Mouse (Mus musculus): ENCODE data around the gene Draxin. TPM values are rescaled to one million over a fixed set of nuclear protein-coding genes. Genes with fewer than 3 reads are reported as not detected.

The Draxin gene
- polyA plus RNA-seq, 1 experiment from 2014 or later = 16.7 TPM

DNA sequence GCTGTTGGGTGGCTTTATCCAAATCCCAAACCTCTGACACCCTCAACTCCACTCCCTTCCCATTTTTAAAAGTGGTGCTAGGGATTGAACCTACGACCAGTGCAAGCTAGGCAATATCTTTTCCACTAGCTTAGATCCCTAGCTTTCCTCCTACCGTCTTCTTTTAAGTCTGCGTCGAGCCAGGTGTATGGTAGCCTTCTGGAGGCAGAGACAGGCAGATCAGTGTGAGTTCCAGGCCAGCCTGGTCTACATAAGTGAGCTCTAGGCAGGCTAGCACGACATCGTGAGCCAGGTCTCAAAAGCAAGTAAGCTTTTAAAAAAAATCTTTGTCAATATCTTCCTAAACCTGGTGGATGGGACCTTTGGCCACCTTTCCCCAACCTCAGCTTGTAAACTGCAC, 54.6 kb downstream of the Draxin start:
- no peak overlapping the region for H3K9ac ChIP-seq (replicated peaks)
- WGBS = 95% methylated on average over 6 of the region's 6 CpGs
- no peaks in the 10 kb centered on the region for H3K27me3 ChIP-seq
- no peak overlapping the region for H3K4me3 ChIP-seq
- H3K9me3 ChIP-seq = no peaks in the 10 kb centered on the region
- H3K27ac ChIP-seq (replicated peaks) = no peak overlapping the region
- peaks cover 12% of the 10 kb centered on the region; the same call in 1 of the 2 replicates for H3K36me3 ChIP-seq
- H3K4me2 ChIP-seq (replicated peaks) = no peak overlapping the region
- 0 out of 2 replicates have a peak, but pooled peaks cover 4% of the 10 kb centered on the region for H3K4me1 ChIP-seq
- ATAC-seq (ENCODE audit: low FRiP score, low read depth) = no peak

DNA sequence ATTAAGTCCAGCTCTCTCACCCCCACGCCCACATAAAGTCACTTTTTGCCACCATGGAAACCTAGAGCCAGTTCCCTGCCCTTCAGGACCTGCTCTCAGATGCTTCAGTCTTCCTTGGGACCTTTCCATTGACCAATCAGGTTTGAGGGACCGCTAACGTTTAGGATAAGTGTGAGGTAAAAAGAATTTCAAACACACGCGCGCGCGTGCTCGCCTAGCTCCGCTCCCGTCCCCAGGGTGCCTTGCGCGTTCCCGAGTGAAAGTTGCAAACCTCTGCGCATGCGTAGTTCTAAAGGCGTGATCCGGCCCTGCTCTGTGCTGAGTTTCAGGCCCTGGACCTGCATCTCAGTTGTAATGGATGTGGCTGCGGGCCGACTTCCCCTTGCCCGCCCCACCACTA, 55.2 kb downstream of the Draxin start:
- H3K36me3 ChIP-seq = 0 out of 2 replicates have a peak, but pooled peaks cover 5% of the 10 kb centered on the region
- 45% methylated on average over 21 of the region's 21 CpGs for WGBS
- no peaks in the 10 kb centered on the region for H3K9me3 ChIP-seq
- peak overlapping the region; percentile 21; the same call in 1 of the 2 replicates for H3K9ac ChIP-seq (replicated peaks)
- H3K4me2 ChIP-seq (replicated peaks) = peak overlapping the region; percentile 45
- 0 out of 2 replicates have a peak, but pooled peaks cover 4% of the 10 kb centered on the region for H3K4me1 ChIP-seq
- peak; percentile 32 for ATAC-seq (ENCODE audit: low FRiP score, low read depth)
- peak overlapping the region; percentile 29 for H3K4me3 ChIP-seq
- H3K27ac ChIP-seq (replicated peaks) = no peak overlapping the region
- no peaks in the 10 kb centered on the region for H3K27me3 ChIP-seq

DNA sequence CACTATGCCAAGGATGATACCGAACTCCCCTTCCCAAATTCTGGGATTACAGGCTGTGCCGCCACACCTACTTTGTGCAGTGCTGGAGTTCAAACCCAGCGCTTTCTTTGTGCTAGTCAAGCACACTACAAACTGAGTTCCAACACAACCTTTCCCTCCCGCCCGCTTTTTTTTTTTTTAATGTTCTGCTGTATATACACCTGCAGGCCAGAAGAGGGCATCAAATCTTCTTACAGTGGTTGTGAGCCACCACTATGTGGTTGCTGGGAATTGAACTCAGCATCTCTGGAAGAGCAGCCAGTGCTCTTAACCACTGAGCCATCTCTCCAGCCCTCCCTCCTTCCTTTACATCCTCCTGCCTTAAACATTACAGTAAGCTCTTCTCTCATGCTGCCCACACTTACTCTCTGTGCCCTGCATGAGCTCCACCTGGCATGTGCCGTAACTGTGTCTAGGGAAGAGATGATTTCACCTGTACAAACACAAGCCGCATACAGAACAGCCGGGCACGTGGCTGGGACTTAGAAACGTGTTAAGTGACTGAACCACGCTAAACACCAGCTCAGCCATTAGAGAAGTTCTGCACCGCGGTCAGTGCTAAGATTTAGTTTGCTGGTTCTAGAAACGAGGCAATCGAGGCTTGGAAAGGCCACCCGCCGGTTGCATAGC, 55.8 kb downstream of the Draxin start:
- Histone ChIP-seq H3K4me2 (replicated peaks) (peak overlapping the region; percentile 45), H3K9me3 (no peaks in the 10 kb centered on the region), H3K4me3 (peak overlapping the region; percentile 29), H3K36me3 (0 out of 2 replicates have a peak, but pooled peaks cover 1% of the 10 kb centered on the region), H3K27ac (replicated peaks) (no peak overlapping the region), H3K9ac (replicated peaks) (peak overlapping the region; percentile 21; the same call in 1 of the 2 replicates), H3K27me3 (no peaks in the 10 kb centered on the region), H3K4me1 (0 out of 2 replicates have a peak, but pooled peaks cover 4% of the 10 kb centered on the region)
- peak; percentile 21; the same call in 1 of the 2 replicates for ATAC-seq (ENCODE audit: low FRiP score, low read depth)
- 49% methylated on average over 17 of the region's 17 CpGs for WGBS

DNA sequence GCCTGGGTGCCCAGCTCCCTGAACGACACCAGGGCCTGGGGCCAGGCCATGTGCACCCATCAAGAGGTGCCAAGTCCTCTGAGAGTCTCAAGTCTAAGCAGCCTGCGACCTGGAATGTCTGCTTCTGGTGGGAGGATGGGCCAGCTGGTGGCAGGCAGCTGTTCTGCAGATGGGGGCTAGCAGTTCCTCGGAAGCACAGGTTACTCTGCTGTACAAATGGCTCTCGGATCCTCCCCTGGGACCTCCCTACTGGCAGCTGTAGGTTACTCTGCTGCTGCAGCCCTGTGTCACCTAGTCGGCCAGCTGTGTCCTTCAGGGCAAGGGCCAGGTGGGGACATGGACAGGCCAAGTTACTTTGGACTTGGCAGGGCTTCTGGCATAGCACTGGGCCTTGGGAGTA, 59.0 kb downstream of the Draxin start:
- Histone ChIP-seq H3K4me2 (replicated peaks) (no peak overlapping the region), H3K4me1 (0 out of 2 replicates have a peak, but pooled peaks cover 6% of the 10 kb centered on the region), H3K36me3 (no peaks in the 10 kb centered on the region), H3K9me3 (no peaks in the 10 kb centered on the region), H3K27me3 (0 out of 2 replicates have a peak, but pooled peaks cover 3% of the 10 kb centered on the region), H3K4me3 (no peak overlapping the region), H3K27ac (replicated peaks) (no peak overlapping the region), H3K9ac (replicated peaks) (no peak overlapping the region)
- no peak for ATAC-seq (ENCODE audit: low FRiP score, low read depth)
- WGBS = 67% methylated on average over 5 of the region's 5 CpGs

DNA sequence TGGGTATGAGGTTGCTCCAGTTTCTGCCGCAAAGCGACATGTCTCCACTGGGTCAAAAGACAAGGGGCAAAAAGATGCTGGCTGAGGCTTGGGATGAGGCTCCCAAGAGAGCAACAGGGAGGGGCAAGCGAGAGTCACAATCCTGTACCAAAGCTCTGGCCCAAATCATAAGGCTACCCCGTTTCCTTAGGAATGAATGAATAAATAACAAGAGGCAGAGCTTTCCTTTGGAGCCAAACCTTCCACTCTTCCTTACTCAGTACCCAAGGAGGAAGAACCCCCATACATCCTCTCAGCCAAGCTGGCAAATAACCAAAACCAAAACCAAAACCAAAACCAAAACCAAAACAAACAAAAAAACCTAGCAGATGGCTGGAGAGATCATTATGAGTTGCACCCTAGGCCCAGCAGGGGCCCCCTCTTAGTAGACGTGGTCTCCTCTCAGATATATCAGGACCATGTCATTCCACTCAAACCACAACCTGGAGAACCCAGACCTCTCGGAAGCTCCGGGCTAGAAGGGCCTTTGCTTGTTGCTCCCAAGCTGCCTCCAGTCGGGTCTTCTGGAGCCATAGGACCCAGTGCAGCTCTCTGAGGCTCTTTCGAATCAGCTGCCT, 60.8 kb downstream of the Draxin start:
- Histone ChIP-seq H3K4me2 (replicated peaks) (no peak overlapping the region), H3K9me3 (no peaks in the 10 kb centered on the region), H3K36me3 (no peaks in the 10 kb centered on the region), H3K4me1 (0 out of 2 replicates have a peak, but pooled peaks cover 2% of the 10 kb centered on the region), H3K27me3 (0 out of 2 replicates have a peak, but pooled peaks cover 6% of the 10 kb centered on the region), H3K9ac (replicated peaks) (no peak overlapping the region), H3K27ac (replicated peaks) (no peak overlapping the region), H3K4me3 (no peak overlapping the region)
- no peak for ATAC-seq (ENCODE audit: low FRiP score, low read depth)
- 87% methylated on average over 9 of the region's 9 CpGs for WGBS

DNA sequence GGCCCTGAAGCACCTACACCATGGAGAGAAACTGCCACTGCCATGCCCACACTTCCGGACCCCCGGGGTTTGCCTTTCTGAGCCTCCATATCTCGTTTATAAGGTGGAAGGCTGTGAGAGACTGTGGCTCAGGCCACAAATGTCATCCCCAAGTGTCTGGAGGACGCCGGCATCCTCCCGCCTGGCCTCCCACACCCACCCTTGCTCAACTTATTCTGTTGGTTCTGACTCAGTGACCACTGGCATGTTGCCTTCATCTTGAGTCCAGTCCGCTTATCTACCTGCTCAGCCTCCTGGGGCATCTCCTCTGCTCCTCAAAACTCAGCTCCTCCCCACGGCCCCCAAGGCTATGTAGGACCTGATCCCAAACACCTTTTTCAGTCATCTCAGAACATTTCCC, 63.2 kb downstream of the Draxin start:
- Histone ChIP-seq H3K4me1 (0 out of 2 replicates have a peak, but pooled peaks cover 2% of the 10 kb centered on the region), H3K4me3 (no peak overlapping the region), H3K36me3 (no peaks in the 10 kb centered on the region), H3K4me2 (replicated peaks) (no peak overlapping the region), H3K9ac (replicated peaks) (no peak overlapping the region), H3K9me3 (no peaks in the 10 kb centered on the region), H3K27ac (replicated peaks) (no peak overlapping the region), H3K27me3 (peaks cover 6% of the 10 kb centered on the region; the same call in 1 of the 2 replicates)
- no peak for ATAC-seq (ENCODE audit: low FRiP score, low read depth)
- WGBS = 90% methylated on average over 8 of the region's 8 CpGs

DNA sequence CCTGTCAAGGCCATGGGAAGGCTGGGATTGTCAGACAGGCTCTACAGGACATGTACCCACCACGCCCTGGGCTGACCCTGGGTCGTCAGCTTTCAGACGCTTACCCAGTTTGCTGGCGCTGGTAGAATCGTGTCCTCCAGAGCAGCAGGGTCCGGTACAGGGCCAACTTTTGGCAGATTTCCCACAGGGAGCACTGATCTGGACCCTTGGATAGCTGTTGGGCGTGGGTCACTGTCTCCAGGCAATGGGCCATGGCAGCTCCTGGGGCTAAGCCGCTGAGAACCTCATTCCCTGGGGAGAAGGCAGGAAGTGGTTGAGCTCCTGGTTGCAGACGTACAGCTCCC, 64.1 kb downstream of the Draxin start:
- no peak overlapping the region for H3K27ac ChIP-seq (replicated peaks)
- peaks cover 11% of the 10 kb centered on the region; the same call in 1 of the 2 replicates for H3K27me3 ChIP-seq
- no peak overlapping the region for H3K4me2 ChIP-seq (replicated peaks)
- ATAC-seq (ENCODE audit: low FRiP score, low read depth) = no peak
- H3K4me3 ChIP-seq = no peak overlapping the region
- H3K4me1 ChIP-seq = 0 out of 2 replicates have a peak, but pooled peaks cover 2% of the 10 kb centered on the region
- no peaks in the 10 kb centered on the region for H3K9me3 ChIP-seq
- no peaks in the 10 kb centered on the region for H3K36me3 ChIP-seq
- 39% methylated on average over 9 of the region's 9 CpGs for WGBS
- no peak overlapping the region for H3K9ac ChIP-seq (replicated peaks)

DNA sequence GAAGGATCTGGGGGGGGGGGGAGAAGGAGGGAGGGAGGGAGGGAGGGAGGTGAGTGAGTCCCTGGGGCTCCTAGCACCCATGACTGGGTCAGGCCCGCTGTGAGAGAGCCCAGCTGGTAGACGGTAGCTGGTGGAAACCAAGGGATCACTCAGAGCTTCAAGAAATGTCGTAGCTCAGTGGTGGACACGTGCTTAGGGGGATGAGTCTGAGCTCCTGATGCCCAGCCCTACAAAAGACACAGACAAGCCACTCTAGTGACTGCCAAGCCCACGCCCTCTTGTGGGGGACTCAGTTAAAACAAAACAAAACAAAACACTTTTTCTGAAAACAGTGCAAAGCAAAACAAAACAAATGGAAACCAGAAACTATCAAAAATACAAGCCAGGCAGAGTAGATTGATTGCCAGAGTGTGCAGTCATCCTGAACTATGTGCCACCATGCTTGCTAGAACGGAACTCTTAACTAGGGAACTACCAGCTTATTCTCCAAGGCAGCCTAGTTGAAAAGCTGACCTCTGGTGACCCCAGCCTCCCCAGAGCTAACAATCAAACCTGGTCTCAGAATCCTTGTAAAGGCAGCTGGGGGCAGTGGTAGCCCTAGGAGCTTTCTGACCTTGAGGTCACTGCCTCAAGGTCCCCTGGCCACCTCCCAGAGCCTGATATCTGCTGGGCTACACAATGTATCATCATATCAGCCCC, 64.6 kb downstream of the Draxin start:
- H3K27ac ChIP-seq (replicated peaks) = no peak overlapping the region
- no peak overlapping the region for H3K4me2 ChIP-seq (replicated peaks)
- H3K4me3 ChIP-seq = no peak overlapping the region
- no peak for ATAC-seq (ENCODE audit: low FRiP score, low read depth)
- WGBS = 42% methylated on average over 6 of the region's 6 CpGs
- no peak overlapping the region for H3K9ac ChIP-seq (replicated peaks)
- H3K27me3 ChIP-seq = peaks cover 11% of the 10 kb centered on the region; the same call in 1 of the 2 replicates
- 0 out of 2 replicates have a peak, but pooled peaks cover 2% of the 10 kb centered on the region for H3K4me1 ChIP-seq
- H3K36me3 ChIP-seq = no peaks in the 10 kb centered on the region
- H3K9me3 ChIP-seq = no peaks in the 10 kb centered on the region

DNA sequence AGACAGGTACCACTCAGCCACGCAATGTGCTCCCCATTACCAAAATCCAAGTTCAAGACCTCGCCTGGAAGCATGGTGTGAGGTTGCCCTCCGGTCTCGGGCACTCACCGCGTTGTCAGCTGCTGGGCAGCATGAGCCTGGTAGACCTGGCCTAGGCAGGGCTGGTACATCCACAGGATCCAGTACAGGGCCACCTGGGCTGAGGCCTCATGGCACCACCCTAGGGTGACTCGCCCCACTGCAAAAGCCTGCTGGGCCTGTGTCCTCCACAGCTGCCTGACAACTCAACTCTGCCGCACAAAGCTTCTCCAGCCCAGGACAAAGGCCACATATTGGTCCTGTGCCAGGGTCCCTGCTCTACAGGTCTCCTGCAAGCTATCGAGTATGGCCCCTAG, 69.4 kb downstream of the Draxin start:
- H3K9me3 ChIP-seq = no peaks in the 10 kb centered on the region
- no peak overlapping the region for H3K4me2 ChIP-seq (replicated peaks)
- ATAC-seq (ENCODE audit: low FRiP score, low read depth) = no peak
- H3K27ac ChIP-seq (replicated peaks) = no peak overlapping the region
- no peaks in the 10 kb centered on the region for H3K4me1 ChIP-seq
- H3K4me3 ChIP-seq = no peak overlapping the region
- H3K36me3 ChIP-seq = peaks cover 26% of the 10 kb centered on the region
- peaks cover 5% of the 10 kb centered on the region; the same call in 1 of the 2 replicates for H3K27me3 ChIP-seq
- 87% methylated on average over 9 of the region's 9 CpGs for WGBS
- no peak overlapping the region for H3K9ac ChIP-seq (replicated peaks)

DNA sequence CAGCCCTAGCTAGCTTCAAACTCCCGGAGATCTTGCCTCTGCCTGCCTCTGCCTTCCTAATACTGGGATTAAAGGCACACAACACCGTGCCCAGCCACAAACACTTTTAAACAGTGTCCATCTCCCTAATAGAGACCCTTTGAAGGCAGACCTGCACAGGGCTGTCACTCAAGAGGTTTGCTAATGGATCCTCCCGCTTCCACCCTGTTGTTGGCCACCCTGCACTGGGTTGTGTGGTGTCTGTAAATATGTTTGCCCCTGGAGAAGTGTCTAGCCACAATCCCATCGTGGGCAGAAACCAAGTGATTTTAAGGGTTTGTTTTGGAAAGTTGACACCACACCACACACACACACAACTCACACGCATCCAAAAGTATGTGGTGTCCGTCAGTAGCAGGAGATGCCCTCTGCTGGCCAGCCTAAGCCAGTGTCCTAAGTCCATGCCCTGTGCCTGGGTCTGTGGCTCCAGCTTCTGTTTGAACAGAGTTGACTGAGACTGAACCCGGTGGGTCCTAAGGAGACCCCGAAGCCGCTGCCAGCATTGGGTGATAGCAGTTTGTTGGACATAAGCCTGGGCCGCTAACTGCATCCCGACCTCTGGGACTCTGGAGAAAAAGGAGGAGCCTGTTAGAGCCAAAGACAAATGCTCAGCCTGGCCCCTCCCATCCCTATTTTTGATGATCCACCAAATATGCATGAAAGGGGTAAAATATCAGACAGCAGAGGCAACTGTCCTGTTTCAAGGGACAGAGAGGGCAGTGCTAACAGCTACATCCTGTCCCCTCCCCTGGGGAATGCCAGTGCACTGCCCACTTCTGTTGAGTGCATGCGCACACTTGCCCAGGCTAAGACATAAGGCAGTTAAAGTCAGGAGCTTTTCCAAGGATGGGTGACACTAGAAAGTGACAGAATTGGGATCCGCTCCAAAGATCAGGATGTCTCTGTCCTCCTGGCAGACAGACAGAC, 70.1 kb downstream of the Draxin start:
- Histone ChIP-seq H3K9ac (replicated peaks) (0 out of 2 replicates have a peak overlapping the region, but pooled peaks have one; percentile 1), H3K4me2 (replicated peaks) (no peak overlapping the region), H3K36me3 (peaks cover 33% of the 10 kb centered on the region), H3K9me3 (no peaks in the 10 kb centered on the region), H3K27ac (replicated peaks) (no peak overlapping the region), H3K4me3 (no peak overlapping the region), H3K4me1 (no peaks in the 10 kb centered on the region), H3K27me3 (peaks cover 5% of the 10 kb centered on the region; the same call in 1 of the 2 replicates)
- ATAC-seq (ENCODE audit: low FRiP score, low read depth) = peak; percentile 50
- 57% methylated on average over 13 of the region's 13 CpGs for WGBS

DNA sequence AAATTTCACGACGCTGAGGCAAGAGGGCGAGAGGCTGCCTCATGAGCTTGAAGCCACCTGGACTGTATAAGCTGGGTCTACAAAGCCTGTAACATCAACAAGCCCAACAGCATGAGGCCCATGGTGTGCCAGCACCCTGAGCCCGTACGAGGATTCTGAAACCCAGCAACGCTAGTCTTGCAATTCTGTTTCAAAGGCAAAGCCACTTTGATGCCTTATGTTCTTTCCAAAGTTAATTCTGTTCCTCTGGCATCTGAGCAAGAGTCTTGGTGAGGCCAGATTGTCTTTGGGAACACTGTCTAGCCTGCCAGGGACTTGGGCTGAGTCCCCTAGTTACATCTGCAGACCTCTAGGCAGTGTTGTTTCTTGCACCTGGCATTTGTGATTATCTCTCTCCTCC, 71.5 kb downstream of the Draxin start:
- ATAC-seq (ENCODE audit: low FRiP score, low read depth) = no peak
- Histone ChIP-seq H3K4me2 (replicated peaks) (no peak overlapping the region), H3K36me3 (peaks cover 46% of the 10 kb centered on the region), H3K27me3 (0 out of 2 replicates have a peak, but pooled peaks cover 5% of the 10 kb centered on the region), H3K4me3 (no peak overlapping the region), H3K4me1 (no peaks in the 10 kb centered on the region), H3K9me3 (no peaks in the 10 kb centered on the region), H3K27ac (replicated peaks) (no peak overlapping the region), H3K9ac (replicated peaks) (no peak overlapping the region)
- 91% methylated on average over 6 of the region's 6 CpGs for WGBS
